Mouse (Mus musculus) cerebellum, adult 2 months (tissue): ENCODE data around the gene Sema5b.

Source experiments
- CTCF ChIP-seq: fragments of 200-500 bp; IDR thresholded peaks from 2 replicates; pipeline ENCODE4 v1.5.1; 2011; ENCODE audit warnings: low read depth, mild to moderate bottlenecking, control low read depth, low read length, moderate library complexity, borderline replicate concordance; ENCODE audit not compliant: insufficient read depth
- POLR2A ChIP-seq: fragments of 200-500 bp; IDR thresholded peaks from 2 replicates; pipeline ENCODE4 v1.6.1; 2011; ENCODE audit warnings: low read length, control low read depth, borderline replicate concordance; ENCODE audit not compliant: insufficient read depth

DNA sequence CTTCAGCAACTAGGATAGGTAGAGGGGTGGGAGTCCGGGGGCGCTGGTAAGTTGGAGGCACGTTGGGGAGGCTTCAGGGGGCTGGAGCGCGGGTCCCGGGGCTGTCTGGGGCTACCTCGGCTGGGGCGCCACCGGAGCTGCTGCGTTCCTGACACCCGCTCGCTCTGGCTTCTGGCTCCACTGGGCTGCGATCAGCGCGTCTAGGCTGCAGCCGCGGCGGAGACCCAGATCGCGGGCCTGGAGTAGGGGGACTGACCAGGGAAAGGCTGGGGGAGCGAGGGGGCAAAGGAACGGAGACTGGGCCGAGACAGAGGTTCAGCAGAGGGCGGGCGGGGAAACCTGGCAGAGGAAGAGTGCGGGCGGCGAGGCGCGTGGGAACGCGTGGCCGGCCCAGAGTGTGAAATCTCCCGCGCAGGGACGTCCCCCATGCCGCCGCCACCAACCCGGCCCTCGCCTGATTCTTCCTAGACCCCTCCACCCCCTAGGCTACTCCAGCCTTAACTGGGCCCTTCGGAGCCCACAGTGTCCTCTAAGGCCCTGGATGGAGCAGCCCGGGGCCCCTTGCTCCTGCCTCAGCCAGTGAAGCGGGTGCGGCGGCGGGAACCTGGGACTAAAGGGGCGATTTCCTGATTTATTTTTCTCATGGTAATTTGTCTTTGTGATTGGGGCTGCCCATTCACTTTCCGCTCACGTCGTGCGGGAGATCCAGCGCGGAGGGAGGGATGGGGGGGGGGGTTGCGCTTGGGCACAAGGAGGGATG, 896 bp downstream of the Sema5b start:
- TF ChIP-seq CTCF (no peak), POLR2A (no peak)
